Mouse (Mus musculus) embryonic fibroblast, embryonic 13.5 days (primary cell): ENCODE measurements around the gene Usp50.

Source experiments
- CTCF ChIP-seq: IDR thresholded peaks from 2 replicates; pipeline ENCODE4 v1.5.1; 2011; ENCODE audit warnings: mild to moderate bottlenecking, control low read depth, low read length, moderate library complexity, borderline replicate concordance; ENCODE audit not compliant: insufficient read depth
- POLR2A ChIP-seq: IDR thresholded peaks from 2 replicates; pipeline ENCODE4 v1.6.1; 2011; ENCODE audit warnings: low read depth, mild to moderate bottlenecking, control low read depth, low read length, moderate library complexity

- TF ChIP-seq CTCF: no peak
- TF ChIP-seq POLR2A: no peak
These were observed 13.7 kb downstream of the Usp50 start for GRCm38 (mm10) chr2:126769431-126770181.
